Mouse (Mus musculus) splenic B cell, adult 2 months (primary cell): ENCODE data around the gene Zfp706.

Source experiments
- DNase-seq: peaks from one replicate; pipeline ENCODE4 v3.0.0-alpha.2; 2011; ENCODE audit warnings: low read depth, low spot score
- H3K27me3 ChIP-seq: 2 replicates; pipeline ENCODE4 v1.6.1; 2012; ENCODE audit warnings: mild to moderate bottlenecking, low read length, moderate library complexity, mixed read lengths; ENCODE audit not compliant: control insufficient read depth, poor library complexity, insufficient read depth, severe bottlenecking
- H3K36me3 ChIP-seq: 2 replicates; pipeline ENCODE4 v1.6.1; 2012; ENCODE audit warnings: mild to moderate bottlenecking, low read length, moderate library complexity, mixed read lengths; ENCODE audit not compliant: control insufficient read depth, poor library complexity, insufficient read depth, severe bottlenecking

The Zfp706 gene

GRCm38 (mm10) chr15:37031334-37032150, 24.0 kb upstream of the Zfp706 start:
- H3K27me3 ChIP-seq = no peaks in the 10 kb centered on the region
- DNase-seq = no peak
- H3K36me3 ChIP-seq = no peaks in the 10 kb centered on the region

- no peaks in the 10 kb centered on the region for H3K36me3 ChIP-seq
- H3K27me3 ChIP-seq = no peaks in the 10 kb centered on the region
- DNase-seq = no peak
These were observed 23.4 kb upstream of the Zfp706 start for GRCm38 (mm10) chr15:37030929-37031328.

- DNase-seq = no peak
- no peaks in the 10 kb centered on the region for H3K27me3 ChIP-seq
- H3K36me3 ChIP-seq = no peaks in the 10 kb centered on the region
These were observed 20.4 kb upstream of the Zfp706 start for GRCm38 (mm10) chr15:37027956-37028355.

- DNase-seq = no peak
- no peaks in the 10 kb centered on the region for H3K36me3 ChIP-seq
- no peaks in the 10 kb centered on the region for H3K27me3 ChIP-seq
These were observed 18.9 kb upstream of the Zfp706 start for GRCm38 (mm10) chr15:37026458-37026857.

GRCm38 (mm10) chr15:37020581-37021245, 13.1 kb upstream of the Zfp706 start:
- peak; percentile 63 for DNase-seq
- Histone ChIP-seq H3K36me3 (no peaks in the 10 kb centered on the region), H3K27me3 (no peaks in the 10 kb centered on the region)

GRCm38 (mm10) chr15:37019434-37019833, 11.9 kb upstream of the Zfp706 start:
- DNase-seq = no peak

GRCm38 (mm10) chr15:37011897-37012296, 4.3 kb upstream of the Zfp706 start:
- H3K27me3 ChIP-seq = no peaks in the 10 kb centered on the region
- no peaks in the 10 kb centered on the region for H3K36me3 ChIP-seq

More at GRCm38 (mm10) chr15:37019434-37019833, 11.9 kb upstream of the Zfp706 start:
- Histone ChIP-seq H3K36me3 (no peaks in the 10 kb centered on the region), H3K27me3 (no peaks in the 10 kb centered on the region)

GRCm38 (mm10) chr15:37011316-37011715, 3.7 kb upstream of the Zfp706 start:
- H3K36me3 ChIP-seq = no peaks in the 10 kb centered on the region
- no peaks in the 10 kb centered on the region for H3K27me3 ChIP-seq
- DNase-seq = no peak

More at GRCm38 (mm10) chr15:37011897-37012296, 4.3 kb upstream of the Zfp706 start:
- DNase-seq = no peak

- no peaks in the 10 kb centered on the region for H3K27me3 ChIP-seq
- DNase-seq = no peak
These were observed 973 bp upstream of the Zfp706 start for GRCm38 (mm10) chr15:37008546-37008945.

GRCm38 (mm10) chr15:37007959-37008419, 416 bp upstream of the Zfp706 start:
- no peak for DNase-seq

More at GRCm38 (mm10) chr15:37008546-37008945, 973 bp upstream of the Zfp706 start:
- peaks cover 2% of the 10 kb centered on the region; the same call in 1 of the 2 replicates for H3K36me3 ChIP-seq

GRCm38 (mm10) chr15:37006475-37007164, 953 bp downstream of the Zfp706 start:
- DNase-seq = peak; percentile 86
- Histone ChIP-seq H3K36me3 (peaks cover 6% of the 10 kb centered on the region; the same call in 1 of the 2 replicates), H3K27me3 (no peaks in the 10 kb centered on the region)

More at GRCm38 (mm10) chr15:37007959-37008419, 416 bp upstream of the Zfp706 start:
- Histone ChIP-seq H3K36me3 (peaks cover 2% of the 10 kb centered on the region; the same call in 1 of the 2 replicates), H3K27me3 (no peaks in the 10 kb centered on the region)

- Histone ChIP-seq H3K36me3 (peaks cover 9% of the 10 kb centered on the region; the same call in 1 of the 2 replicates), H3K27me3 (no peaks in the 10 kb centered on the region)
- peak; percentile 11 for DNase-seq
These were observed 1.6 kb downstream of the Zfp706 start for GRCm38 (mm10) chr15:37005793-37006474.

- DNase-seq = no peak
- peaks cover 12% of the 10 kb centered on the region; the same call in 1 of the 2 replicates for H3K36me3 ChIP-seq
- H3K27me3 ChIP-seq = no peaks in the 10 kb centered on the region
These were observed 2.7 kb downstream of the Zfp706 start for GRCm38 (mm10) chr15:37004858-37005257.

- no peak for DNase-seq
- Histone ChIP-seq H3K36me3 (peaks cover 19% of the 10 kb centered on the region; the same call in 1 of the 2 replicates), H3K27me3 (no peaks in the 10 kb centered on the region)
These were observed 5.3 kb downstream of the Zfp706 start for GRCm38 (mm10) chr15:37002276-37002675.
